Mouse (Mus musculus) Muller cell, postnatal 12 days (primary cell): ENCODE measurements around the gene Gm47996.
A peak's percentile ranks its signal among the peaks of the same experiment; 100 is the strongest.
"Not testable (repeated sequence)": the region's sequence is repeated elsewhere in the genome, so short reads cannot be mapped to it uniquely, and the experiment has no call there.

ENCODE experiments used
- DNase-seq: peaks from one replicate; pipeline ENCODE4 v3.0.0-alpha.2; 2015; ENCODE audit errors: inconsistent ontology term

The Gm47996 gene

DNA sequence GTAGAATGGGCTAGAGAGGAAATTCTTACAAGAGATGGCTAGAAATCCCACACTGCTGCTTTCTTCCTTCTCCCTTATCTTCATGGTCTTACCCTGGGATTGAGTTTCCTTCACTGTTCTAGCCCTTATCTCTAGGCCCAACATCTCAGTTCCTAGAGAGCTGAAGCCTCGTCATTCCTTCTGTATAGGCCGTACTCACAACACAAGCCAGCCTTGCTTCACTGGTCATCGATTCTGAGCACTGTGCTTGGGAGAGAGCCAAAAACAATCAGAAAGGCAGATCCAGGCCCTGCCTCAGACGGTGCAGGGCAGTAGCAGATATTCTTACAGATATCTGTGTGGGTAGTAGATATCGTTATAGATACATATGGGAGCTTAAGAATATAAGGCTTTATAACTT lies 1.4 kb upstream of the Gm47996 start:
- DNase-seq, result not testable (repeated sequence)

DNA sequence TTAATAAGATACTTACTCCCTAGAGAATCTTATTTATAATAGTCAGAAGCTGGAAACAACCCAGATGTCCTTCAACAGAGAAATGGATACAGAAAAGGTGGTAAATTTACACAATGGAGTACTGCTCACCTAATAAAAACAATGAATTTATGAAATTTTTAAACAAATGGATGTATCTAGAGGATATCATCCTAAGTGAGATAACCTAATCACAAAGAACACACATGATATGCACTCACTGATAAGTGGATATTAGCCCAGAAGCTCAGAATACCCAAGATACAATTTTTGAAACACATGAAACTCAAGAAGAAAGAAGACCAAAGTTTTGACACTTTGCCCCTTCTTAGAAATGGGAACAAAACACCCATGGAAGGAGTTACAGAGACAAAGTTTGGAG lies 987 bp upstream of the Gm47996 start:
- not testable (repeated sequence) for DNase-seq

DNA sequence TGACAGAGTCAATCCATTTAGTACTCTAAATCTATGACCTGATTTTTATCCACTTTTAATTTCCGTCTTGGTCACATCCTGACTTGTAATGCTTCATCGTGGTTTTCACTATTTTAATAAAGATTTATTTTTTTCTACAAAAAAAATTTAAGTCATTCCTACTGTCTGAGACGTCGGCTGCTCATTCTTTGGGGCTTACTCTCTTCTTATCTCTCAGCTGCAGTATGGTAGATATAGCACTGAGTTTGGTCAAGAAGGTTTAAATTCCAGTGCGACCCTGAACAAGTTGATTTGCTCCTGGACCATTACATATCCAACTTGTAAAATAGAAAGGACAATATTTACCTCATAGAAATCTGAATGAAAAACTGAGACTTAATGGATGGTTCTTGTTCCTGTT lies 1.7 kb downstream of the Gm47996 start:
- not testable (repeated sequence) for DNase-seq

DNA sequence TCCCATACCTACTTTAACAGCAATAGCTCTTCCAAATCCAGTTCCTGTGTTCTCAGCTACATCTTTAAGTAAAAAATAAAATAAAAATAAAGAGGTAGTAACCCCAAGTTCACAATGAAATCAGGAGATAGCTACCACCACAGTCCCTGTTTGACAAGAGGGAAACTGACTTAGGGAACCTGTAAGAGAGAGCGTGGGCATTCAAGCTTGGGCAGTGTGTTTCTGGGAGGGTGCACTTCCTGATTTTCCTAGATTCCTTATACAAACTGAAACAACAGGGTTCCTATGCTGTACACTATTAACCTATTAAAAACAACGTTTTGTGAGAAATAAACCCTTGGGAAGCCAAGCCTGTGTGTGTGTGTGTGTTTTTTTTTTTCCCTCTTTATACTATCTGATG lies 4.9 kb downstream of the Gm47996 start:
- DNase-seq, result no peak

DNA sequence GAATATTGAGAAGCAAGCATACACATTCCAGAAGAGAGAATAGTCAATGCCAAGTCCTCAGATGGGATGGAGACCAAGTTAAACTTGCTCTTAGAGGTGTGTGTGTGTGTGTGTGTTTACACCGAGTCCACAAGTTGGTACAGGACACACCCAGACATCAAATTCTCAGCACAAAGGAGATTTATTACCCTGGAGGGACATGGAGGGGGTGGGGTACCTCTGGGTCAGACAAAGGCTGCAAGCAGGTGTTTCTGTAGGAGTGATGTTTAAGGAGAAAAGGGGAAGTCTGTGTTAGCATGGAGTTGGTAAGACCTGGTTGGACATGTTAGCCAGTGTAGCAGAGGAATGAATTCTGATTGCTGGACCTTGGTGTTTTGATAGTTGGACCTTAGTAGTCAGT lies 6.1 kb downstream of the Gm47996 start:
- no peak for DNase-seq

DNA sequence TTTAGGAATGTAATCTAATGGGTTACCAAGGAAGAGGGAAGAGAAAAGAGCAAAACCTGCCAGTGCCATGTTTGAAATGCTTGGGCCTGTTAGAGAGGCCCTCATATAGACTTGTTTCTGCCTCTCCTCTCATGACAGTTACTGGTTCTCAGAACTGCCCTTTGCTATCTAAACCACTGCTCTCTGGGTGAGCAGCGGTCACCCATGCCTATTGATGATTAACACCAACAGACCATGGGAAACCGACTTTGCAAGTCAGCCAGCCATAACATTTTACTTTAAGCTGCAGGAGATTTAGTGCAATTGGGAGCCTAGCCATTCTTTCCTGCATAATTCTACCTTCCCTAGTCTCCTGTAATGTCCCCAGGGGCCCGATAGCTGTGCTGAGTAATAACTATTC lies 6.5 kb downstream of the Gm47996 start:
- DNase-seq, result no peak

DNA sequence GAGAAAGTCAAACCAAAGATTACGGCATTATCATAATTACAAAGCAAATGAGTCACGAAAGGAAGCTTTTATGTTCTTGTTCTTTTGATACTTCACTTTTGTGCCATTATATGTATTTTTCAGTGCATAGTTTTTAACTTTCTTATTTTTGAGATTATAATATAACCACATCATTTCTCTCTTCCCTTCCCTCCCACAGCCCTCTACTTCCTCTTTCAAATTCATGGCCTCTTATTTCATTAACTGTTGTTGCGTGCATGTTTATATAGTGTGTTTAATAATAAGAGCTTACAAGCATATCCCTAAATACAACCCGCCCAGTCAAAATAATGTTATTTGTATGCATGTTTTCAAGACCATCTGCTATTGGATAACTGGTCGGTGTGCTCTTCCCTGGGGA lies 9.1 kb downstream of the Gm47996 start:
- DNase-seq, result no peak

DNA sequence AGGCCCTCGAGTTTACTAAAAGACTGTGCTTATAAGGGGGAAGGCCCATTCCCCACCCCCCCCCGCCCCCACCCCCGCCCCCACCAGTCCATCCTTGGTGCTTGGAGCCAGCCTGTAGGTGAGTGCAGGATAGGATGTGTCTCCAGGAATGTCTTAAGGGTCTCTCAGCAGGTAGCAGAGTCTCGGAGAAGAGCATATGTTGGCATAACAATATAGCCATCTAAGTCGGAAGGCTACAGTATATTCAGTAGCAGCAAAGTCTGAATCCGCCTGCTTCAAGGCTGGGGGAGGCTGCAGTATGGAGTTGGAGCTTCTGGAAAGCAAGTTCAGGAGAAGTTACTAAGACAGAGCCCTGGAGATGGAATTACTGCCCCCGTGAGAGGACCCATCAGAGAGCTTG lies 10.2 kb downstream of the Gm47996 start:
- DNase-seq, result no peak

DNA sequence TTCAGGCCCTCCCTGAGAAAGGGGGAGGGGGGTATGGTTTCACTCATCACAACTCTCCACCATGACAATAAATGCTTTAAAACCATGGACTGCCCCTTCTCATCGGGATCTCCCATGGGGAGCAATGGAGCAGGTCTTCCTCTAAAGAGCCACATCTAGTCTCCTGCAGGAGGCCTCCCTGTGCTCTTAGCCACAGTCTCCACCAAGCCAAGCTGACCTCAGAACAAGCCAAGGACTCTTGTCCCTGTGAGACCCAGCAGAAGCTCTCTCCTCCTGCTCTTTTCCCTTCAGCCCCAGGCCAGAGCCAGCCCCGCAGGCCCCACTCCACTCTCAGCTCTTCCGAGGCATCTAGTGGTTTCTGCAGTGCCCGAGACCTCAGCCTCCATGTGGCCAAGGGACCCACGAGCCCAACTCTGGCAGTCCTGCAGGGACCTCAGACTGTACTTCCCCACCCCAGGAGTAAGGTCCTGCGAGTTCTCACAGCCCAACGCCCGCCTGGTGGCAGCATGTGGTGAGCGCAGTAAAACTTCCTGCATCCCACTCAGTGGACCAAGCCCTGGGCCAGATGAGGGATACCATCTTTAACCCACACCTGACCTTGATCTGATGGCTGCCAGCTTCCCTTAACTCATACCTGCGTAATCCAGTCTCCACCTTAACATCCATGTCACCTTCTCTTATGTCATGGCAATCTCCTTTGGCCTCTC lies 12.8 kb downstream of the Gm47996 start:
- no peak for DNase-seq

DNA sequence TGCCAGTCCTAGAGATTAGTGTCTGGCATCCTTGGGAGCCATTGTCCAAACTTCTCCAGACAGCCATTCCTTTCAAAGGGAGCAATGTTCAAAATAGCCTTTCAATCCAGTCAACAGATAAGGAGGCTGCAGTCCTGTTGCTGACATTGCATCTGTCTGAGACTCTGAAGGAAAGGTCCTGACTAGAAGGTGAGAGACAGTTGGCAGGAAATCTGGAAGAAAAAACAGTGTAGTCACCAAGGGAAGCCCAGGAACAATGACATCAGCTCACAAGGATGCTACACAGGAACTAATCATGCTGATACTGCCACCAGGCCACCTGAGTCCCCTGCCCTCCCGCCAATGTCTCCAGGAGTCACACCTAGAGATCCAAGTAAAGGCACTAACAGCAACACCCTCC lies 13.4 kb downstream of the Gm47996 start:
- no peak for DNase-seq

DNA sequence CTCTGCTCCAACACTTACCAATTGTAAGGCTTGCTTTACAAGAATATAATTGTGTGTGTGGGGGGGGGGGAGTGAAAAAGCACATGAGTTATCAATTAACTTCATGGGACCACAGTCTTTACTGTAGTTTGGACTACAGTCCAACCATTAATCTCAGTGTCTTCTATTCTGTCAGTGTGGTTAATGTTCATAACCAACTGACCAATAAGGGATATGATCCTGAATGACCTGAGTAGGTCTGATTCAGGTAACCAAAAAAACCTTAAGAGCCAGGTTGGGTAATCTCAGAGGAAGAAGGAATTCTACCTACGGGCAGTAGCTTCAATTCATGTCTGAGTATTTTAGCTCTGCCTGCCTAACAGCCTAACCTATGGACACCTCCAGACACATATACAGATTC lies 14.6 kb downstream of the Gm47996 start:
- DNase-seq, result no peak

DNA sequence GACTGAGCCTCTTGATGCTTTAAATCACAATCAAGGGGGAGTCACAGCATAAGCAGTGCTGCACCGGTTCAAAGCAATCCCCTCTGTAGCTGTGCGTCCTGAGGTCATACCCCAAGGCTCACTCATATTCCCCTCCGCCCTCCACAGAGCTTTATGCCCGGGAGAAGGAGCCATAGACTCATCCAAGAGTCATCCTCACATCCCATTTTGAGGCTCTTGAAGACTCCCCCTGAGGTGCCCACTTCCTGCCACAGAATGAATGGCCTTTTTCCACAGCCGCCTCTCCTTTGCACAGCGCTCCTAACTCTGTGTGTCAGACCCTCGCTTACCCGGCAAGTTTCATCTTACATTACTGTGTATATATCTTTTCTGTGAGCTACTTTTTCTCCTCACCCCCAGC lies 17.6 kb downstream of the Gm47996 start:
- DNase-seq, result no peak

DNA sequence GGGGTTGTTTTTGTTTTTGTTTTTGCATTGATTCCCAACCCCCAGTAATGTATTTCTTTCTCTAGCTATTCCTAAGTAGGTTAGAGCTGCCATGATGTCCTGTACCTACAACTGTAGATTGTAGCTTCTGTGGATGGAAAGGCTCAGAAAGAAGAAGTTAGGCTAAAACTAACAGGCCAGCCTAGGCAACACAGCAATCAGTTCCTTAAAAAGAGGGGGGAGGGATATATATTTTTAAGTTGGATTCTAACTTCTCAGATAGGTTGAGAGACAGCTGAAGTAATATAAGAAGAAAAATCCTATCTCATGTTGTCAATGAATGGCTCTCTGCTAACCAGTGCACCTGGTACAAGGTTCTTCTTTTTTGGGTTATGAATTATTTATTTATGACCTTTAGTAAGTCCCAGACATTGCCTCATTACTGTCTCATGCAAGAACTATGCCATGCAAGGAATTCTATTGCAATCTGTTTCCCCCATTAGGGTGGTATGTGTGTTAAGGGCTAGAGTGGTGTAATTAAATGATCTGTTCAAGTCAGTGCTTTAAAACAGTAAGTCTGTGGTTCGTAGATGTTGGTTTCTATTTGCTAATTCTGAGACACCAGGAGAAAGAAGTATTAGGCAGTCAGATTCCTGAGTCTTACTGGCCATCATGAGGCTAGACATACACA lies 18.5 kb downstream of the Gm47996 start:
- DNase-seq, result peak; percentile 63

DNA sequence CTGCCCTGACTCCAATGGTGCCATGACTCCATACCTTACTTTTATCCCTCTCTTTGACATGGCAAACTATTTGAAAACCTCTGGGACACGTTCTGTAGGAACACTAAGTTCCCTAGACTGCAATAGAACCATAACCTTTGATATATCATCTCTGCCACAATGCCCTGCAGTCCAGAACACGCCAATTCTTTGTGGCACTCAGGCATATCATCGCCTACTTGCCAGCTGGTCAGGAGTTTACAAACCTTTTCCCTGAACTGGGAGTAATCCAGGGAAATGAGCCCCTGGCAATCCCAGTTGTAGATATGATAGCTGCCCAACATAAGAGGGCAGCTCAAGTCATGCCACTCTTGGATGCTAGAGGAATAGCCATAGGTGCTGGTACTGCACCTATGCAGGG lies 22.4 kb downstream of the Gm47996 start:
- no peak for DNase-seq

DNA sequence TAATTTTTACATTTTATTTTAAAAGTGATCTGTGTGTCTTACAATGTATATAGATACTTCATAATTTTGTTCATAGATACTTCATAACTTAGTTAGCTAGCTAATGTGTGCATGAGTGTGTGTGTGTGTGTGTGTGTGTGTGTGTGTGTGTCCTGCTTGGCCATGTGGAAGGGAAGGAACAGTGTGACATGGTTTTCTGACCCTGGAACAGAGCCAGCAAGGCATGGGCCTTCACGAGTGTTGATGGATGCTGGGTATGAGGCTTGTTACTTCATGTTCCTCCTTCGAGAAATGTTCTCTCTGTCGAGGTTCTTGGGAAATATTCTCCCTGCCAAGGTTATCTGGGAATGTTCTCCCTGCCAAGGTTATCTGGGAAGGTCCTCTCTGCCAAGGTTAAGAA lies 23.8 kb downstream of the Gm47996 start:
- DNase-seq, result no peak

DNA sequence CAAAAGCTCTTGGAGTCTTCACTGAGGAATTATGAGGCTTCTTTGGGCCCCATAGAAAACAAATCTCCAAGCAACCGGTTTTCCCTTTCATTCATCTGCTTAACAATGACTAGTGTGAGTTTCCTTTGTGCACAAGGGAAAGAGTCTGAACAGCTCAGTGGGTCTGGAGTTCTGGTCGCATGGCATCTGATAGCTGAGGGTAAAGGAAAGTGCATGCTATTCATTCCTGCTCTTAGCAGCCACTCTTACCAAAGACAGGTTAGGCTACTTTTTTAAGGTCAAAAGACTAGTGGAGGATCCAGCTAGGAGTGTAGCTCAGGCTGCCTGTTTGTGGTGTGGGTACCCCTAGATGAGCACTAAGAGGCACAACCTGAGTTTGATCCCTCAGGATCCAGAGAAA lies 25.6 kb downstream of the Gm47996 start:
- DNase-seq, result no peak

DNA sequence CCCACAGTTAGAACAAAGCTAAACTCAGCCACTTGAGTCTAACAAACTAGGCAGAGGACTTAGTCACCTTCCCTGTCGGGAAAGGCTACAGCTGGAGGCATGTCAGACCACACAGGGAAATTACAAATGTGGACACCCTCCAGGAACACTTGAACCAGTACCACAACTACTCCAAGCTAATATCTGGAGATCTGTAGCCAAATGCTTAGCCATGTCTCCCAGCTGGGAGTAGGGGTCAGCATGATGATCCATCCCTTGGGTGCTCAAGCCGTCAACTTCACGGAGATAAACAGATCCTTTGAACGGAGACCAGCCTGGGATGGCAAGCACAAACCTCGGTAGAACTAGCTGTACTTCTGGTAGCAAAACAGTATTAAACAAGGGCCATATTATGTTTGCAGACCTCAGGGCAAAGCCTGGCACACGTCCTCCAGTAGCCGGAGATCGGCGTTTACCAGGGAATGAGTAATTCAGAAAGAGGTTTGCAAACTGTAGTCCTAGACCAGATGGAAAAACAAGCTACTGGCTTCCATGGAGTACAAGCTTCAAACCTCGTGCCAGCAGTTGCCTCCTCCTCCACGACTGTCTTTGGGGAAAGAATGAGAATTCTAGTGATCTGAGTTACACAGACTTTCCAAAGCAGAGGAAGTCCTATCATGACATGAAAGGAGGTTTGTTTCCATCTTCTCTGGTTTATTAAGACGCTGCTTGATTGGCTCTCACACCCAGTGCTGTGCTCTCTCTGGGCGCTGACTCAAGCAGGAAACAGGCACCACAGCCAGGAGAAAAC lies 26.4 kb downstream of the Gm47996 start:
- DNase-seq, result peak; percentile 64

DNA sequence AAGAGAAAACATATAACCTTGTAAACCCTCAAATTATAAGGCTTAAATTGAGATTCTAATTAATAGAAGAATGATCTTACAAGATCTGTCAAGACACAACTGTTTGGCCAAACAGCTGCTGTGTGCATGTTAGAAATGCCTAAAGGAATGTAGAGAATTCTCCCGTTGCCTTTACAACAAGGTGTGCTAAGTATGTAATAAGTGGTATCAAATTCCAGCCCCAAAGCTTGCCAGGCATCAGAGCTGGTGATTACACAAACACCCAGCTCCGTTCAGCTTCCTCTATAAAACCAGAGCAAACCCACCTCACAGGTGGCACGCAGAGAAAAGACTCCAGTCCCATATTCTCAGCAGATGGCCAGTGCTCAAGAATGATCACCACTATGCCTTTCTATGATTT lies 27.8 kb downstream of the Gm47996 start:
- no peak for DNase-seq

DNA sequence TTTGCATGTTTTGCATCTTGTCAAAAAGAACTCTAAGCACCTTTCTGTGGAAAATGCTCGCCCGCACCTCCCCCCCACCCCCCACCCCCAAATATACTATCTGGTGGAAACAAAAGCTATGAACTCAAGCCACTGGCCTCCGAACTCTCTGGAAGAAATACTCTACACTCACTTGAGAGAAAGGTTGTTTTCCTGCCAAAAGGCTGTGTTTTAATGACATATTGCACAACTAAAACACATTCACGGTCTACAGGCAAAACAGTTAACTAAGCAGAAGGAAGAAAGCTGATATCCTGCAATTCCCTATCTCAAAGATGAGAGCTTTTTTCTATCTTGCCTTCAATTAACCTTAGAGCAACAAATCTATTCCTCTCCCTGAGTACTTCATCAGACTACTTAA lies 33.4 kb downstream of the Gm47996 start:
- DNase-seq, result no peak

DNA sequence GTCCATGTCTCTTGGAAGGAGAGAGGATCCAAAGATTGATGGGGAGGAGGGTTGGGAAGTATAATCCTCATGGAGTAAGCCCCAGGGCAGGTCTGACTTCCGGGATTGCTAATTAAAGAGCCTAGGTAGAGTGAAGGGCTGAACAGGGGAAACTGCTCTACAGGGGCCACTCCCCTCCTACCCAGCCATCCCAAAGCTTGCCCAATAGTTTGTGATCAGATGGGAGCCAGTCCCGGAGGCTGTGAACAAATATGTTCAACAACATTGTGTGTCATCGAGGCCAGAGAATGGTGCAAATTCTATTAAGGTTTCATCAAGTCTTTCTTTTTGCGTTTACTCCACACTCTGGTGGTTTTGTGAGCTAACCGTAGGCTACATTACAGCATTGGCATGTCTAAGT lies 34.1 kb downstream of the Gm47996 start:
- no peak for DNase-seq

DNA sequence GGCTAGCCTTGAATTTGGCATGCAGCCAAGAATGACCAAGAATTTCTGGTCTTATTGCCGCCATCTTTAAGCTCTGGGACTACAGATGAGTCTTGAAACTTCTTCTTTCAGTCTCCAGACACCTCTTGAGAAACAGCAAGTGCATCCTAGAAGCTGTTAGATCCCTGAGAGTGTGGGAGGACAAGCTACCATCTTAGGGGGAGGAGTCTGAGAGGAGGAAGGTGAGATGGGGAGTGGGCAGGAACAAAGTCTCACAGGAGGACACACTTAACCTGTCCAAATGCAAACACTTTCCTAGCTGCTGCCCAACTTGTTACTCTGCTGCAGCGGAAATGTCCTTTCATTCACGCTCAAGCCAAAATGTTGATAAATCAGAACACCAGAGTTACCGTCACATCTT lies 34.8 kb downstream of the Gm47996 start:
- DNase-seq, result no peak

DNA sequence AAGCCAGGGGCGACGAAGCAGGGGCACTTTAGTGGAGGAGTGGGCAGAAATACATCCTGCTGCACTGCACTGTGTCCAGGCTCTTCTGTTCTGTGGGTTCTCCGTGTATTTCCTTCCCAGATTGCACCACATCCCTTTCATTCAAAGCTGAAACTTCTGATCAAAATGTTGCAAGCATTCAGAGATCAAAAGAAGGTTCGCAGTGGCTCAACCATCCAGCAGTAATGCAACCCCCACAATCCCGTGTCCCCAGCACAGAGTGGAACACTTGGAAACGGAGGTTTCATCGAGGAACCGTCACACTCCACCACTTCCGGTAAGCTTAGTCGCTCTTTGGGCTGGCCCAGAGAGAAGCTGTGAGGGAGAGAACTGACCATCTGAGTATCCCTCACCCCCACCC lies 35.2 kb downstream of the Gm47996 start:
- no peak for DNase-seq

DNA sequence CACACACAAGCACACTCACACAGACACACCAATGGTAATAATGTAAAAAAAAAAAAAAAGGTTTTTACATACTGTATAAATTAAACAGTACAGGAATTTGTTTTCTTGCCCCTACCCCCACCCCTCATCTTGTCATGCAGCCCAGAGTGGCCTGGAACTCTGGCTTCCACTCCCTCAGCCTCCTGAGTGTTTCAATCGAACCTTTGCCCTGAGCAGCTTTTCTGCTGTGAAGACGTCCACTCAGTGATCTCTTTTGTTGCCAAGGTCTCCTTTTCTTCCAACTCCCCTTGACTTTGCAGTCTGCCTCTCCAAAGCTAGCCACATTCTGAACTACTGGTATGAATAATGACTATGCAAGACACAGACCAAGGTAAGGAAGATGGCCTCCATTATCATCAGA lies 35.9 kb downstream of the Gm47996 start:
- DNase-seq, result no peak
